Mouse (Mus musculus) limb, embryonic 12.5 days (tissue): ENCODE results near the gene Mon1a. TPM values are rescaled to one million over a fixed set of nuclear protein-coding genes. Genes with fewer than 3 reads are reported as not detected.

Source experiments
- ATAC-seq: fragments of 200-750 bp; cut with Nextera tagmentation; 2 replicates; pipeline ENCODE4 v1.8.0; 2017; ENCODE audit warnings: low read depth, moderate TSS enrichment; ENCODE audit not compliant: insufficient number of reproducible peaks, insufficient read depth, low FRiP score, low TSS enrichment
- H3K27ac ChIP-seq: fragments of 300-500 bp; sonication (generic); 2 replicates; pipeline ENCODE4 v1.5.1; 2016; ENCODE audit warnings: mild to moderate bottlenecking, moderate library complexity
- H3K27me3 ChIP-seq: fragments of 300-500 bp; sonication (generic); 2 replicates; pipeline ENCODE4 v1.6.1; 2016; ENCODE audit warnings: mild to moderate bottlenecking, moderate library complexity
- H3K36me3 ChIP-seq: fragments of 300-500 bp; sonication (generic); 2 replicates; pipeline ENCODE4 v1.6.1; 2016; ENCODE audit warnings: mild to moderate bottlenecking, moderate library complexity
- H3K4me1 ChIP-seq: fragments of 300-500 bp; sonication (generic); replicated peaks from 2 replicates; pipeline ENCODE4 v1.6.1; 2016
- H3K4me2 ChIP-seq: fragments of 300-500 bp; sonication (generic); 2 replicates; pipeline ENCODE4 v1.6.1; 2016; ENCODE audit warnings: mild to moderate bottlenecking, moderate library complexity
- H3K4me3 ChIP-seq: fragments of 300-500 bp; sonication (generic); replicated peaks from 2 replicates; pipeline ENCODE4 v1.5.1; 2016; ENCODE audit warnings: mild to moderate bottlenecking
- H3K9ac ChIP-seq: fragments of 300-500 bp; sonication (generic); replicated peaks from 2 replicates; pipeline ENCODE4 v1.6.1; 2016; ENCODE audit warnings: mild to moderate bottlenecking, moderate library complexity
- H3K9me3 ChIP-seq: fragments of 300-500 bp; sonication (generic); 2 replicates; pipeline ENCODE4 v1.6.1; 2016; ENCODE audit warnings: mild to moderate bottlenecking, moderate library complexity
- WGBS: fragments of 180-500 bp; shearing (Covaris S2); methylation state at CpG from one replicate; pipeline ENCODE4 v1.1.7; 2016; 5-methylcytosine and 5-hydroxymethylcytosine counted together
- polyA plus RNA-seq: library from polyadenylated mRNA; unstranded; fragments of >200 nt; fragmentation: Nextera tagmentation; extraction: Ambion mirVana; gene quantifications from 2 replicates; pipeline ENCODE4 v1.2.1, GENCODE M21; 2016

The Mon1a gene
- polyA plus RNA-seq, 1 experiment from 2014 or later, result 12.9 TPM

- no peaks in the 10 kb centered on the region for H3K9me3 ChIP-seq
- ATAC-seq, result no peak
- no peak overlapping the region for H3K4me3 ChIP-seq
- H3K9ac ChIP-seq, result no peak overlapping the region
- no peaks in the 10 kb centered on the region for H3K36me3 ChIP-seq
- peaks cover 8% of the 10 kb centered on the region for H3K4me1 ChIP-seq
- no peak overlapping the region for H3K27ac ChIP-seq
- 89% methylated on average over 6 of the region's 6 CpGs for WGBS
- no peak overlapping the region for H3K4me2 ChIP-seq
- peaks cover 7% of the 10 kb centered on the region for H3K27me3 ChIP-seq
These were observed 2.3 kb downstream of the Mon1a start for GRCm38 (mm10) chr9:107890260-107890659.

- ATAC-seq, result no peak
- Histone ChIP-seq H3K27me3 (peaks cover 6% of the 10 kb centered on the region), H3K9ac (no peak overlapping the region), H3K4me2 (no peak overlapping the region), H3K4me3 (no peak overlapping the region), H3K9me3 (no peaks in the 10 kb centered on the region), H3K36me3 (no peaks in the 10 kb centered on the region), H3K27ac (no peak overlapping the region), H3K4me1 (peaks cover 8% of the 10 kb centered on the region)
- WGBS, result 97% methylated on average over 1 of the region's 1 CpGs
These were observed 3.1 kb downstream of the Mon1a start for GRCm38 (mm10) chr9:107891023-107891422.

GRCm38 (mm10) chr9:107898563-107898962, 10.6 kb downstream of the Mon1a start:
- H3K4me2 ChIP-seq, result no peak overlapping the region
- 85% methylated on average over 10 of the region's 10 CpGs for WGBS
- no peak overlapping the region for H3K4me3 ChIP-seq
- peaks cover 19% of the 10 kb centered on the region for H3K36me3 ChIP-seq
- peaks cover 13% of the 10 kb centered on the region for H3K4me1 ChIP-seq
- no peak overlapping the region for H3K27ac ChIP-seq
- no peaks in the 10 kb centered on the region for H3K9me3 ChIP-seq
- no peak for ATAC-seq
- peaks cover 26% of the 10 kb centered on the region for H3K27me3 ChIP-seq
- H3K9ac ChIP-seq, result no peak overlapping the region

DNA sequence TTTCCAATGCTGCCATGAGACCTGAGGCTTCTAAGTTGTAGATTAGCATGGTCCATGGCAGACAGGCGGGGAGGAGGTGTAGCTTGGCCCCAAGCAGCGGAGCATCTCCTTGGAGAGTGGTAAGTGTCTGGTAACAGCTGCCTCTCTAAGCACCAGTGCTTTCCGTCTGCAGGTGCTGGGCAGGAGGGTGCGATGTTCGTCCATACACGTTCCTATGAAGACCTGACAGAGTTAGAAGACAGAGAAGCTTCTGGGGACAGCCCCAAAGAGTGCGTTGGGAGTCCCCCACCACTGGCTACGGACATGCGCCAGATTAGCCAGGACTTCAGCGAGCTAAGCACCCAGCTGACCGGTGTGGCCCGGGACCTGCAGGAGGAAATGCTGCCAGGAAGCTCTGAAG, 11.9 kb downstream of the Mon1a start:
- no peaks in the 10 kb centered on the region for H3K9me3 ChIP-seq
- no peak for ATAC-seq
- H3K9ac ChIP-seq, result no peak overlapping the region
- no peak overlapping the region for H3K4me2 ChIP-seq
- H3K36me3 ChIP-seq, result peaks cover 19% of the 10 kb centered on the region
- H3K4me3 ChIP-seq, result no peak overlapping the region
- 75% methylated on average over 12 of the region's 12 CpGs for WGBS
- H3K27ac ChIP-seq, result no peak overlapping the region
- peaks cover 26% of the 10 kb centered on the region for H3K27me3 ChIP-seq
- H3K4me1 ChIP-seq, result peaks cover 13% of the 10 kb centered on the region

DNA sequence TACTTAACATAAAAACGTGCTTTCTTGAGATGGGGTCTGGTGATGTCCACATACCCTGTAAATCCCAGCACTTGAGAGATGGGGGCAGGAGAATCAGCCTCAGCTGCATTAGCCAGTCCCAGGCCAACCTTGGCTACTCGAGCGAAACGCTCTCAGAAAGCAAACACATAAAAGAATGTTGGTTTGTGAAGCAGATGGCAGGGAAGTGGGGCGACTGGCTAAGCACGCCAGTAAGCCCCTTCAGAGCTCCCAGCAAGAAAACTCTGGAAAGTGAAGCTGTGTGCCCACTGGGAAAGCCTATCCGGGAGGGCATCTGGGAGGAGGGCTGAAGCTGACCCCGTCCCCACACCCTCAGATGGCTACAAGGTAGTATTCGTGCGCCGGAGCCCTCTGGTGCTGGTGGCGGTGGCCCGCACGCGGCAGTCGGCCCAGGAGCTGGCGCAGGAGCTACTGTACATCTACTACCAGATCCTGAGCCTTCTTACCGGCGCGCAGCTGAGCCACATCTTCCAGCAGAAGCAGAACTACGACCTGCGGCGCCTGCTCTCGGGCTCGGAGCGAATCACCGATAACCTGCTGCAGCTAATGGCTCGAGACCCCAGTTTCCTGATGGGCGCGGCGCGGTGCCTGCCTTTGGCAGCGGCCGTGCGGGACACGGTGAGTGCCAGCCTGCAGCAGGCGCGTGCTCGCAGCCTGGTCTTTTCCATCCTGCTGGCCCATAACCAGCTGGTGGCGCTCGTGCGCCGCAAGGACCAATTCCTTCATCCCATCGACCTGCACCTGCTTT, 13.1 kb downstream of the Mon1a start:
- ATAC-seq, result peak; percentile 23; the same call in 1 of the 2 replicates
- peak overlapping the region; percentile 45 for H3K9ac ChIP-seq
- no peak overlapping the region for H3K27ac ChIP-seq
- peak overlapping the region; percentile 71 for H3K4me2 ChIP-seq
- peaks cover 26% of the 10 kb centered on the region for H3K27me3 ChIP-seq
- peak overlapping the region; percentile 39 for H3K4me3 ChIP-seq
- H3K36me3 ChIP-seq, result peaks cover 19% of the 10 kb centered on the region
- WGBS, result 3% methylated on average over 44 of the region's 44 CpGs
- peaks cover 17% of the 10 kb centered on the region for H3K4me1 ChIP-seq
- no peaks in the 10 kb centered on the region for H3K9me3 ChIP-seq

GRCm38 (mm10) chr9:107901627-107901914, 13.6 kb downstream of the Mon1a start:
- Histone ChIP-seq H3K4me2 (peak overlapping the region; percentile 71), H3K27me3 (peaks cover 26% of the 10 kb centered on the region), H3K36me3 (peaks cover 19% of the 10 kb centered on the region), H3K4me3 (peak overlapping the region; percentile 39), H3K4me1 (peaks cover 22% of the 10 kb centered on the region), H3K9ac (no peak overlapping the region), H3K27ac (no peak overlapping the region), H3K9me3 (no peaks in the 10 kb centered on the region)
- WGBS, result 11% methylated on average over 17 of the region's 17 CpGs
- ATAC-seq, result no peak; the same call in 1 of the 2 replicates

DNA sequence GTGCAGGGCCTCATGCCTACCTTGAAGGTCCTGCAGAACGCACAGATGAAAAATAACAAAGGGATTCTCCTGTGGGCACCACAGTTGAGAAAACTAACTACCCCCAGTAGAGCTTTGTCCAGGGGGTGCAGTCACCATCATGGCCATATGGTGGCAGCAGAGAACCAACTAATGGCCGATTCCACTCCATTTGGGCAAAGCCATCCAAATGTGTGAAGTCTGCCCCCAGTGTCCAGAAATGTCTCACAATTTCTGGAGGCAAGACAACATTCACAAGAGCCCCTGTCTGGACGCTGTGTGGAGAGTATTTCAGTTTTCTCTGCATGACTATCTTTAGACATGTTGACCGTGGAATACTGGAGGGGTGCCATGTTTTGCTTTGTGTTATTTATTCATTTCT, 16.8 kb downstream of the Mon1a start:
- peaks cover 42% of the 10 kb centered on the region for H3K27me3 ChIP-seq
- no peak overlapping the region for H3K4me2 ChIP-seq
- ATAC-seq, result peak; percentile 9; the same call in 1 of the 2 replicates
- H3K36me3 ChIP-seq, result peaks cover 7% of the 10 kb centered on the region
- H3K9ac ChIP-seq, result no peak overlapping the region
- H3K4me3 ChIP-seq, result no peak overlapping the region
- 0 out of 2 replicates have a peak overlapping the region, but pooled peaks have one; percentile 19 for H3K27ac ChIP-seq
- no peaks in the 10 kb centered on the region for H3K9me3 ChIP-seq
- 9% methylated on average over 4 of the region's 4 CpGs for WGBS
- peaks cover 51% of the 10 kb centered on the region for H3K4me1 ChIP-seq

DNA sequence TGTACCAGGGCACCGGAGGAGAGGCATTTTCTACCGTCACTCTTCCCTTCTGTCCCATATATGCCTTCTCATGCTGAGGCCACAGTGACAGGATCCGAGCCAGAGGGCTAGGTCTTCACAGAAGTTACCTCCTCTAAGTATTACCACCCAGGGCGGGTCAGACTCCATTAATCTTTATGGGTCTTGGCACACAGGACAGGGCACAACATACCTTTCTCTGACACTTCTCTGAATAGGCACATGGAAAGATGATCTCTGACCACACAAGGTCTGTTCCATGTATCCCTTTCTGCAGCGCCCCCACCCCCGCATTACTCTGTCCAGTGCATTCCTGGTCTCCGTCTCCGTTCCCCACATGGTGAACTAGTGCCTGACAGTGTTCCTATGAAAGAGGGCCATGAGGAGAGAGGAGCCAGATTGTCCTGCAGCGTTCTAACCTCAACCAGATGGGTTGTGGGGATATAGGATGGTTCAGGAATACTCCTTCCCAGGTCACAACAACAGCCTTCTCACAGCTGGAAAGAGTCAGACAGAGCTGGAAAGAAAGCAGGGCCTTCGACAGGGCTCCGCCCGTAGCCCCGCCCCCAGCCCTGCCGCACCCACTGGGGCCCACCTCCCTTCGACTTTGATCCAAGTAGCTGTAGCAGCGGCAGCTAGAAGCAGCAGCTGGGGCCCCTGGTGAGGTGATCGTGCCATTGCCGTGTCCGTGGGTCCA, 18.5 kb downstream of the Mon1a start, which contains the start of gene Mst1r:
Mst1r (plus strand) TSS at position 622 of the 715 bp plus-strand sequence.
- Histone ChIP-seq H3K4me1 (peaks cover 44% of the 10 kb centered on the region), H3K27ac (peak within 1 kb of the TSS; percentile 66; the same call in 1 of the 2 replicates), H3K4me2 (peak within 1 kb of the TSS; percentile 77), H3K27me3 (peaks cover 26% of the 10 kb centered on the region), H3K4me3 (peak within 1 kb of the TSS; percentile 42), H3K9me3 (no peaks in the 10 kb centered on the region), H3K36me3 (no peaks in the 10 kb centered on the region; the same call in 1 of the 2 replicates), H3K9ac (peak within 1 kb of the TSS; percentile 57)
- peak; percentile 65 for ATAC-seq
- WGBS, result 17% methylated on average over 19 of the region's 19 CpGs

DNA sequence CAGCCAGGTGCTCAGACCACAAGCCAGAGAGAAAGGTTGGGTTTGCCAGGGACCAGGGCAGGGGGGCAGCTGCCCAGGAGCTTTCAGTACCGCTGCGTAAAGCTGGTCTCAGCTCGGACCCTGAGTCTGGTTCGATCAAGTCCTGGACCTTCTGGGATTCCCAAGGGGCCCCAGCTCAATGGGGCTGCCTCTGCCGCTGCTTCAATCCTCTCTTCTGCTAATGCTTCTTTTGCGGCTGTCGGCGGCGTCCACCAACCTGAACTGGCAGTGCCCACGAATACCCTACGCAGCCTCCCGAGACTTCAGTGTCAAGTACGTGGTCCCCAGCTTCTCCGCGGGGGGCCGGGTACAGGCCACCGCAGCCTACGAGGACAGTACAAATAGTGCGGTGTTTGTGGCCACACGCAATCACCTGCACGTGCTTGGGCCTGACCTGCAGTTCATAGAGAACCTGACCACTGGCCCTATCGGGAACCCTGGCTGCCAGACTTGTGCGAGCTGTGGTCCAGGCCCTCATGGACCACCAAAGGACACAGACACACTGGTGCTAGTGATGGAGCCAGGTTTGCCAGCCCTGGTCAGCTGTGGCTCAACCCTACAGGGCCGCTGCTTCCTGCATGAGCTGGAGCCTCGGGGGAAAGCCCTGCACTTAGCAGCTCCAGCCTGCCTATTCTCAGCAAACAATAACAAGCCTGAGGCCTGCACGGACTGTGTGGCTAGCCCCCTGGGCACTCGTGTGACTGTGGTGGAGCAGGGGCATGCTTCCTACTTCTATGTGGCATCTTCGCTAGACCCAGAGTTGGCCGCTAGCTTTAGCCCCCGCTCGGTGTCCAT, 19.2 kb downstream of the Mon1a start:
- peak; percentile 24; the same call in 1 of the 2 replicates for ATAC-seq

GRCm38 (mm10) chr9:107907801-107908120, 19.8 kb downstream of the Mon1a start:
- H3K9ac ChIP-seq, result no peak overlapping the region
- no peak overlapping the region for H3K4me3 ChIP-seq
- H3K27me3 ChIP-seq, result peaks cover 19% of the 10 kb centered on the region
- no peak for ATAC-seq
- no peaks in the 10 kb centered on the region for H3K36me3 ChIP-seq
- H3K9me3 ChIP-seq, result no peaks in the 10 kb centered on the region
- peaks cover 38% of the 10 kb centered on the region for H3K4me1 ChIP-seq
- H3K4me2 ChIP-seq, result peak overlapping the region; percentile 77
- 86% methylated on average over 14 of the region's 14 CpGs for WGBS
- H3K27ac ChIP-seq, result 0 out of 2 replicates have a peak overlapping the region, but pooled peaks have one; percentile 29

More for the DNA sequence above, 19.2 kb downstream of the Mon1a start:
- Histone ChIP-seq H3K27ac (0 out of 2 replicates have a peak overlapping the region, but pooled peaks have one; percentile 66), H3K36me3 (no peaks in the 10 kb centered on the region; the same call in 1 of the 2 replicates), H3K9ac (peak overlapping the region; percentile 57), H3K4me1 (peaks cover 38% of the 10 kb centered on the region), H3K27me3 (peaks cover 19% of the 10 kb centered on the region), H3K9me3 (no peaks in the 10 kb centered on the region), H3K4me3 (peak overlapping the region; percentile 42), H3K4me2 (peak overlapping the region; percentile 77)
- WGBS, result 46% methylated on average over 31 of the region's 31 CpGs
